ENCODE assay signal across 15 mouse cellular contexts in genomic region chr11:97045861-97046260, GRCm38 (mm10). TPM values are rescaled to one million over a fixed set of nuclear protein-coding genes. Genes with fewer than 3 reads are reported as not detected.
A peak's percentile ranks its signal among the peaks of the same experiment; 100 is the strongest.
DNase-seq lines count a peak whose midpoint lies in the region; ATAC-seq and TF ChIP-seq lines count a peak whose summit lies in the region.
"Had no signal": no experiment of that assay in that cellular context is flagged by ENCODE, and none has a peak within 500 bp of the region (broad histone marks: within the 10 kb centered on the region; RNA-seq: fewer than 3 reads in every experiment).

No protein-coding gene starts in this region.

- TF ChIP-seq EP300 in stomach, postnatal 0 days (optimal IDR thresholded peaks at IDR 0.05) = no peak

- peak; percentile 27 for TF ChIP-seq CTCF in hindbrain, postnatal 0 days (IDR thresholded peaks at IDR 0.05; ENCODE audit: low read depth)
- TF ChIP-seq CTCF in G1E (IDR thresholded peaks at IDR 0.05; ENCODE audit: low read depth, low read length) = 0 out of 2 replicates have a peak, but pooled peaks have one; percentile 7
- TF ChIP-seq CTCF in stomach, postnatal 0 days (IDR thresholded peaks at IDR 0.05; ENCODE audit: low read depth) = peak; percentile 52

- 85% methylated on average over 7 of the region's 7 CpGs for whole genome bisulfite sequencing in hindbrain, postnatal 0 days
- 78% methylated on average over 7 of the region's 7 CpGs for WGBS in hindbrain, embryonic 16.5 days
- 87% methylated on average over 7 of the region's 7 CpGs for WGBS in stomach, postnatal 0 days

- H3K9ac ChIP-seq in hindbrain, postnatal 0 days (replicated peaks; ENCODE audit: low read length) = no peak overlapping the region
- no peak overlapping the region for H3K9ac ChIP-seq in hindbrain, embryonic 16.5 days (ENCODE audit: low read depth, low read length)
- no peak overlapping the region for H3K9ac ChIP-seq in stomach, postnatal 0 days (ENCODE audit: low read length)
- H3K9ac ChIP-seq: intestine, embryonic 15.5 days; liver, embryonic 13.5 days had no signal

- ATAC-seq in hindbrain, postnatal 0 days = no peak
- ATAC-seq in hindbrain, embryonic 16.5 days = no peak
- ATAC-seq in G1E (ENCODE audit: extremely low read depth, insufficient number of reproducible peaks, low FRiP score, poor library complexity, severe bottlenecking) = no peak
- no peak for ATAC-seq in stomach, postnatal 0 days (ENCODE audit: low FRiP score, low TSS enrichment)
- ATAC-seq: intestine, embryonic 15.5 days had no signal

- no peaks in the 10 kb centered on the region for H3K27me3 ChIP-seq in hindbrain, postnatal 0 days (ENCODE audit: insufficient read depth, low read length)
- H3K27me3 ChIP-seq in hindbrain, embryonic 16.5 days (replicated peaks; ENCODE audit: control insufficient read depth, insufficient read depth, low read length) = no peaks in the 10 kb centered on the region
- H3K27me3 ChIP-seq in G1E (ENCODE audit: insufficient read depth, low read length) = no peaks in the 10 kb centered on the region
- H3K27me3 ChIP-seq in stomach, postnatal 0 days (ENCODE audit: control insufficient read depth, insufficient read depth, low read length) = no peaks in the 10 kb centered on the region
- H3K27me3 ChIP-seq: intestine, embryonic 15.5 days; liver, embryonic 13.5 days had no signal

- H3K36me3 ChIP-seq in hindbrain, postnatal 0 days (ENCODE audit: insufficient read depth, low read length) = 0 out of 2 replicates have a peak, but pooled peaks cover 6% of the 10 kb centered on the region
- H3K36me3 ChIP-seq in hindbrain, embryonic 16.5 days (ENCODE audit: control insufficient read depth, insufficient read depth, low read length) = peaks cover 8% of the 10 kb centered on the region
- H3K36me3 ChIP-seq in G1E (replicated peaks) = peaks cover 74% of the 10 kb centered on the region
- H3K36me3 ChIP-seq in stomach, postnatal 0 days (ENCODE audit: control insufficient read depth, insufficient read depth, low read length) = peaks cover 9% of the 10 kb centered on the region; the same call in 1 of the 2 replicates

- peak; percentile 13 for DNase-seq in hindbrain, postnatal 0 days (ENCODE audit: low spot score)
- DNase-seq in retina, postnatal 1 day = peak; percentile 32
- DNase-seq in retina, embryonic 14.5 days (ENCODE audit: low spot score) = no peak
- DNase-seq in G1E (ENCODE audit: low spot score) = no peak
- no peak for DNase-seq in stomach, postnatal 0 days (ENCODE audit: low spot score)
- no peak for DNase-seq in testis, postnatal 10 days (ENCODE audit: low spot score)
- no peak for DNase-seq in heart, adult 11 months
- DNase-seq: cerebellum, adult 9-10 months; kidney, postnatal 4 days; liver, embryonic 13.5 days; right cerebral cortex, postnatal 14 days had no signal

- H3K4me2 ChIP-seq in hindbrain, postnatal 0 days (ENCODE audit: low read depth, low read length) = no peak overlapping the region
- H3K4me2 ChIP-seq in hindbrain, embryonic 16.5 days (ENCODE audit: low read length) = no peak overlapping the region
- no peak overlapping the region for H3K4me2 ChIP-seq in stomach, postnatal 0 days (replicated peaks; ENCODE audit: low read depth)
- H3K4me2 ChIP-seq: intestine, embryonic 15.5 days; liver, embryonic 13.5 days had no signal

- no peak overlapping the region for H3K27ac ChIP-seq in hindbrain, postnatal 0 days
- H3K27ac ChIP-seq in hindbrain, embryonic 16.5 days (ENCODE audit: low read depth, low read length) = no peak overlapping the region
- H3K27ac ChIP-seq in stomach, postnatal 0 days (replicated peaks) = no peak overlapping the region
- H3K27ac ChIP-seq: intestine, embryonic 15.5 days; liver, embryonic 13.5 days had no signal

- H3K4me3 ChIP-seq in hindbrain, postnatal 0 days (ENCODE audit: low read length) = no peak overlapping the region
- H3K4me3 ChIP-seq in hindbrain, embryonic 16.5 days (ENCODE audit: low read length) = no peak overlapping the region
- H3K4me3 ChIP-seq in G1E (ENCODE audit: low read depth, low read length) = no peak overlapping the region
- no peak overlapping the region for H3K4me3 ChIP-seq in stomach, postnatal 0 days (ENCODE audit: low read depth, low read length)
- H3K4me3 ChIP-seq: intestine, embryonic 15.5 days; liver, embryonic 13.5 days had no signal

- H3K9me3 ChIP-seq in hindbrain, postnatal 0 days (ENCODE audit: low read length) = no peaks in the 10 kb centered on the region
- H3K9me3 ChIP-seq in hindbrain, embryonic 16.5 days (ENCODE audit: control insufficient read depth, low read length) = no peaks in the 10 kb centered on the region
- H3K9me3 ChIP-seq in G1E (replicated peaks) = no peaks in the 10 kb centered on the region
- H3K9me3 ChIP-seq in stomach, postnatal 0 days (ENCODE audit: control insufficient read depth, low read length) = no peaks in the 10 kb centered on the region
- H3K9me3 ChIP-seq: intestine, embryonic 15.5 days; liver, embryonic 13.5 days had no signal

- H3K4me1 ChIP-seq in hindbrain, postnatal 0 days (ENCODE audit: insufficient read depth, low read length) = peaks cover 14% of the 10 kb centered on the region; the same call in 1 of the 2 replicates
- peaks cover 13% of the 10 kb centered on the region for H3K4me1 ChIP-seq in hindbrain, embryonic 16.5 days (ENCODE audit: control insufficient read depth, insufficient read depth, low read depth, low read length)
- H3K4me1 ChIP-seq in G1E (ENCODE audit: insufficient read depth, low read depth, low read length) = peaks cover 45% of the 10 kb centered on the region
- 0 out of 2 replicates have a peak, but pooled peaks cover 3% of the 10 kb centered on the region for H3K4me1 ChIP-seq in stomach, postnatal 0 days (replicated peaks; ENCODE audit: control insufficient read depth, insufficient read depth)

RNA-seq across cellular contexts. Expression of gene Mrpl10, which starts 4.5 kb away (rescaled TPM):
- 64.6 and 69.3 TPM in 2 replicates for total RNA-seq in hindbrain, postnatal 0 days (2014; rRNA removed)
- 64.9 and 66.6 TPM in 2 replicates for polyA plus RNA-seq in hindbrain, postnatal 0 days (2015; fragmentation: Nextera tagmentation; extraction: Ambion mirVana)
- polyA plus RNA-seq in hindbrain, embryonic 16.5 days (2015; fragmentation: Nextera tagmentation; extraction: Ambion mirVana) = 63.4 and 66.9 TPM in 2 replicates
- total RNA-seq in G1E (2014; fragmentation: Nextera tagmentation) = 34.2 and 37.8 TPM in 2 replicates
- 36.2 and 36.5 TPM in 2 replicates for total RNA-seq in G1E (2017)
- 69.8 and 71.4 TPM in 2 replicates for polyA plus RNA-seq in G1E (2012)
- 56.3 and 60.8 TPM in 2 replicates for polyA plus RNA-seq in stomach, postnatal 0 days (2015; fragmentation: Nextera tagmentation; extraction: Ambion mirVana)

RNA-seq across cellular contexts. Expression of gene Osbpl7, which starts 4.6 kb away (rescaled TPM):
- 11.5 and 14.6 TPM in 2 replicates for total RNA-seq in hindbrain, postnatal 0 days (2014; rRNA removed)
- 12.5 and 13.2 TPM in 2 replicates for polyA plus RNA-seq in hindbrain, postnatal 0 days (2015; fragmentation: Nextera tagmentation; extraction: Ambion mirVana)
- polyA plus RNA-seq in hindbrain, embryonic 16.5 days (2015; fragmentation: Nextera tagmentation; extraction: Ambion mirVana) = 12.5 and 12.9 TPM in 2 replicates
- total RNA-seq in G1E (2014; fragmentation: Nextera tagmentation) = 15.7 and 40.7 TPM in 2 replicates
- 8.8 and 9.7 TPM in 2 replicates for total RNA-seq in G1E (2017)
- polyA plus RNA-seq in G1E (2012) = 22.0 and 29.7 TPM in 2 replicates
- polyA plus RNA-seq in stomach, postnatal 0 days (2015; fragmentation: Nextera tagmentation; extraction: Ambion mirVana) = 7.5 and 8.6 TPM in 2 replicates

RNA-seq across cellular contexts. Expression of gene Lrrc46, which starts 4.7 kb away (rescaled TPM):
- total RNA-seq in hindbrain, postnatal 0 days (2014; rRNA removed) = 0.36 and 3.5 TPM in 2 replicates
- polyA plus RNA-seq in hindbrain, postnatal 0 days (2015; fragmentation: Nextera tagmentation; extraction: Ambion mirVana) = 3.5 and 4.1 TPM in 2 replicates
- 3.4 and 3.9 TPM in 2 replicates for polyA plus RNA-seq in hindbrain, embryonic 16.5 days (2015; fragmentation: Nextera tagmentation; extraction: Ambion mirVana)
- 0.60 TPM in 1 of 2 replicates, not detected in the other for total RNA-seq in G1E (2014; fragmentation: Nextera tagmentation)
- 0.44 and 0.52 TPM in 2 replicates for total RNA-seq in G1E (2017)
- 0.07 and 0.20 TPM in 2 replicates for polyA plus RNA-seq in G1E (2012)
- polyA plus RNA-seq in stomach, postnatal 0 days (2015; fragmentation: Nextera tagmentation; extraction: Ambion mirVana) = 0.36 and 0.45 TPM in 2 replicates
- polyA plus RNA-seq: stomach, embryonic 14.5 days had no signal

RNA-seq across cellular contexts. Expression of gene Scrn2, which starts 16.1 kb away (rescaled TPM):
- 10.5 and 24.0 TPM in 2 replicates for total RNA-seq in hindbrain, postnatal 0 days (2014; rRNA removed)
- 12.4 and 13.8 TPM in 2 replicates for polyA plus RNA-seq in hindbrain, postnatal 0 days (2015; fragmentation: Nextera tagmentation; extraction: Ambion mirVana)
- 14.5 and 16.8 TPM in 2 replicates for polyA plus RNA-seq in hindbrain, embryonic 16.5 days (2015; fragmentation: Nextera tagmentation; extraction: Ambion mirVana)
- total RNA-seq in G1E (2014; fragmentation: Nextera tagmentation) = 1.2 and 5.3 TPM in 2 replicates
- total RNA-seq in G1E (2017) = 9.6 and 10.5 TPM in 2 replicates
- 12.7 and 14.5 TPM in 2 replicates for polyA plus RNA-seq in G1E (2012)
- 11.8 and 12.5 TPM in 2 replicates for polyA plus RNA-seq in stomach, postnatal 0 days (2015; fragmentation: Nextera tagmentation; extraction: Ambion mirVana)

RNA-seq across cellular contexts. Expression of gene Sp6, which starts 32.7 kb away (rescaled TPM):
- 0.18 and 0.99 TPM in 2 replicates for total RNA-seq in hindbrain, postnatal 0 days (2014; rRNA removed)
- polyA plus RNA-seq in hindbrain, postnatal 0 days (2015; fragmentation: Nextera tagmentation; extraction: Ambion mirVana) = 0.38 and 0.54 TPM in 2 replicates
- 0.32 and 0.35 TPM in 2 replicates for polyA plus RNA-seq in hindbrain, embryonic 16.5 days (2015; fragmentation: Nextera tagmentation; extraction: Ambion mirVana)
- total RNA-seq in G1E (2014; fragmentation: Nextera tagmentation) (not detected in 2 replicates), G1E (2017) (0.05 and 0.12 TPM in 2 replicates)
- 0.01 TPM in 1 of 2 replicates, not detected in the other for polyA plus RNA-seq in G1E (2012)
- polyA plus RNA-seq in stomach, postnatal 0 days (2015; fragmentation: Nextera tagmentation; extraction: Ambion mirVana) = 21.2 and 22.0 TPM in 2 replicates
- total RNA-seq: neutrophil, adult 5-6 weeks had no signal

Comparison
In these comparisons a context has a peak if more than half of its experiments do, and no peak if none do; other contexts are left out.
1. DNase-seq: peak in hindbrain, postnatal 0 days (single experiment) and retina, postnatal 1 day (single experiment); none in retina, embryonic 14.5 days (single experiment), G1E (single experiment), stomach, postnatal 0 days (single experiment), testis, postnatal 10 days (single experiment) and heart, adult 11 months (single experiment).
2. Peak in every context shown above with its lines, with median percentiles within 50 percentile points of each other: CTCF ChIP-seq.